Mouse (Mus musculus): ENCODE measurements around the gene Prss23. TPM values are rescaled to one million over a fixed set of nuclear protein-coding genes. Genes with fewer than 3 reads are reported as not detected.

Gene Prss23
- 75.5 and 75.7 TPM in 2 replicates for polyA plus RNA-seq (2014; fragmentation: Nextera tagmentation; extraction: Ambion mirVana)

DNA sequence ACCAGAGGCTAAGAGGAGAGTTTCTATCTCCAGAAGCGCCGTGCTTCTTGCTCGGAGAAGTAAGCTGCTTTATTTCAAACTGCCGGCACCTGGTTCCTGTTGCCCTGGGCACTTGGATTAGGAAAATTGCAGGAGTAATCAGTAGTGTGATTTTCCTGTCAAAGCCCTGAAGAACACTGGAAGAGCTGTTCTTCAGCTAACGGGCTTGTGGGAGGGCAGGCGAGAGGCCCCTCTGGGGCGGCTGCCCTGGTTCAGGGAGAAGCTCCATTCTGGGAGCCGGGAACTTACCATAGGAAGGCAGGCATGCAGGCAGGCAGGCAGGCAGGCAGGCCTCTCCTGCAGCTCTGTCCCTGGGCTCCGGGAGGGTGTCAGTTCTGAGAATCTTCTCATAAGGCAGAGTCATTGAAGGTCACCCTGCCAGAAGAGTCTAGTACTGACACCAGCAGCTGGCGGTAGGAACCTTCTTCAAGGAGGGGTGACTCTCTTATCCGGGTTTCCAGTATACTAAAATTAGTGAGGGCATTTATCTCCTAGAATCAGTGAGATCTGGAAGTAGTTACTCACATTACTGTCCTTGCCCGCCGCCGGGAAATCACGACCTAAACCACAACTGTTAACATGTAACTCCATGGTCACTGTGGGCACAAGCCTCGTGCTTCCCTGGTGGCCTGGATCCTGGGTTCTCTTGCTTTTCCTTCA is at the start of gene Prss23:
Prss23 (minus strand) TSS at position 457 of the 699 bp plus-strand sequence.
- Histone ChIP-seq H3K36me3 (ENCODE audit: control insufficient read depth, insufficient read depth, low read length) (no peaks in the 10 kb centered on the region), H3K4me1 (ENCODE audit: control insufficient read depth, insufficient read depth, low read length) (peaks cover 7% of the 10 kb centered on the region), H3K9ac (replicated peaks; ENCODE audit: low read depth, low read length) (no peak within 1 kb of the TSS), H3K4me2 (replicated peaks; ENCODE audit: low read depth, low read length) (no peak within 1 kb of the TSS), H3K27ac (ENCODE audit: low read length) (no peak within 1 kb of the TSS), H3K27me3 (ENCODE audit: control insufficient read depth, insufficient read depth, low read length) (no peaks in the 10 kb centered on the region), H3K9me3 (ENCODE audit: control insufficient read depth, low read depth, low read length) (no peaks in the 10 kb centered on the region), H3K4me3 (ENCODE audit: low read depth, low read length) (no peak within 1 kb of the TSS)
- WGBS = 56% methylated on average over 16 of the region's 16 CpGs
- no peak for ATAC-seq (ENCODE audit: insufficient number of reproducible peaks, insufficient read depth, low FRiP score, low read depth)

DNA sequence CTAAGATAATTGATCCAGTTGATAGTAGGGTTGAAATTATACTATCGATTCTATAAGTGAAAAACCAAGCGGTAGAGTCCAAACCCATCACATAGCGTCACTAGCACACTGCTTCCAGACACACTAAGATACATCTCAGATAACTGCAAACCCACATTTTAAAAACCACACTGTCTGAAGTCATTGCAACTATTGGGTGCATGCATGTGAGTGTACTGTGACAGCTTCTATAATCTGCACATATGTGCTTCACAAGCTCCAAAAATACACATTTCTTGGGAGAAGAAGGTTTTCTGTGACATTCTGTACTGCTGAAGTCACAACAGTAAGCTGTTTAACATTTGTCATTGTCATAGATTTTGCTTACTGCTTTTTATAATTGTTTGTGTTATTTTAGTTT is 49.1 kb upstream of the Prss23 start:
- H3K36me3 ChIP-seq (ENCODE audit: control insufficient read depth, insufficient read depth, low read length) = no peaks in the 10 kb centered on the region

DNA sequence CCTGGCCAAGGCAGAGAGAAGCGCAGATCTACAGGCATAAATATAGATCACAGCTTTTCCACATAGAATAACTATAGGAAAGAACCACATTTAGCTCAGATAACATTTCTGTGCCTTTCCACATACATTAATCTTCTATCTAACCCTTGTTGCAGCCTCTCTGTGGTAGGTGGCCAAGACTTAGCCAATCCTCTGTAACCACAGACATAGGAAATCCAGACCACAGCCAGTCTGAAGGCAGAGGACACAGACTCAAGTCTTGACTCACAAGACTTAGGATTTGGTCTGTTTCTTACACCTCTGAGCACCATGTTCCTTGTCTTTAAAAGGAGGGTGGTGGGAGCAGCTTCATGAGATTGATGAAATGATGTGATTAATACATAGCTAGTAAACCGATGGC is 37.6 kb upstream of the Prss23 start:
- Histone ChIP-seq H3K4me3 (ENCODE audit: low read depth, low read length) (no peak overlapping the region), H3K36me3 (ENCODE audit: control insufficient read depth, insufficient read depth, low read length) (no peaks in the 10 kb centered on the region), H3K9me3 (ENCODE audit: control insufficient read depth, low read depth, low read length) (no peaks in the 10 kb centered on the region), H3K4me1 (ENCODE audit: control insufficient read depth, insufficient read depth, low read length) (peaks cover 4% of the 10 kb centered on the region; the same call in 1 of the 2 replicates), H3K9ac (replicated peaks; ENCODE audit: low read depth, low read length) (no peak overlapping the region), H3K27ac (ENCODE audit: low read length) (no peak overlapping the region), H3K4me2 (replicated peaks; ENCODE audit: low read depth, low read length) (no peak overlapping the region), H3K27me3 (ENCODE audit: control insufficient read depth, insufficient read depth, low read length) (no peaks in the 10 kb centered on the region)
- no peak for ATAC-seq (ENCODE audit: insufficient number of reproducible peaks, insufficient read depth, low FRiP score, low read depth)
- WGBS = 93% methylated on average over 2 of the region's 2 CpGs

More for the DNA sequence above, 49.1 kb upstream of the Prss23 start:
- Histone ChIP-seq H3K4me3 (ENCODE audit: low read depth, low read length) (no peak overlapping the region), H3K9me3 (ENCODE audit: control insufficient read depth, low read depth, low read length) (no peaks in the 10 kb centered on the region), H3K9ac (replicated peaks; ENCODE audit: low read depth, low read length) (no peak overlapping the region), H3K4me1 (ENCODE audit: control insufficient read depth, insufficient read depth, low read length) (no peaks in the 10 kb centered on the region), H3K27ac (ENCODE audit: low read length) (no peak overlapping the region), H3K27me3 (ENCODE audit: control insufficient read depth, insufficient read depth, low read length) (no peaks in the 10 kb centered on the region), H3K4me2 (replicated peaks; ENCODE audit: low read depth, low read length) (no peak overlapping the region)
- 91% methylated on average over 3 of the region's 3 CpGs for WGBS
- ATAC-seq (ENCODE audit: insufficient number of reproducible peaks, insufficient read depth, low FRiP score, low read depth) = no peak

DNA sequence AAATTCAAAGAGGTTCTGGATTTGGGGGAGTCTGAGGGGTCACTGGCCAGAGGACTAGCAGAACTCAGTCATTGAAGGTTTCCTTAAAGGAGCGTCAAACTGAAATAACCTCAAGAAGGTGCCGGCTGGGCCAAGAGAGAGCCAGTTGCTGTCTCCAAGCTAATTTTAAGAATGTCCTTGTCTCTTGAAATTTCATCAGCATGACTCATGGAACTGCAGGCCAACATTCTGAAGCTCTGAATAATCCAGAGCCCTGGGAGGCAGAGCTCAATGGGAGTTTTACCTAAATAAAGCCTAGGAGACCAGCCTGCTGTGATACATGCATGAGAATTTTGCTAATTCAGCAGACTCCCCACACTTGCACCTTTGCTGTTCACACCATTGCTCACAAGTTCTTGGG is 36.5 kb upstream of the Prss23 start:
- 90% methylated on average over 2 of the region's 2 CpGs for WGBS
- ATAC-seq (ENCODE audit: insufficient number of reproducible peaks, insufficient read depth, low FRiP score, low read depth) = no peak
- Histone ChIP-seq H3K27me3 (ENCODE audit: control insufficient read depth, insufficient read depth, low read length) (no peaks in the 10 kb centered on the region), H3K9ac (replicated peaks; ENCODE audit: low read depth, low read length) (no peak overlapping the region), H3K27ac (ENCODE audit: low read length) (no peak overlapping the region), H3K4me1 (ENCODE audit: control insufficient read depth, insufficient read depth, low read length) (peaks cover 9% of the 10 kb centered on the region), H3K9me3 (ENCODE audit: control insufficient read depth, low read depth, low read length) (no peaks in the 10 kb centered on the region), H3K4me2 (replicated peaks; ENCODE audit: low read depth, low read length) (no peak overlapping the region), H3K36me3 (ENCODE audit: control insufficient read depth, insufficient read depth, low read length) (no peaks in the 10 kb centered on the region), H3K4me3 (ENCODE audit: low read depth, low read length) (no peak overlapping the region)

DNA sequence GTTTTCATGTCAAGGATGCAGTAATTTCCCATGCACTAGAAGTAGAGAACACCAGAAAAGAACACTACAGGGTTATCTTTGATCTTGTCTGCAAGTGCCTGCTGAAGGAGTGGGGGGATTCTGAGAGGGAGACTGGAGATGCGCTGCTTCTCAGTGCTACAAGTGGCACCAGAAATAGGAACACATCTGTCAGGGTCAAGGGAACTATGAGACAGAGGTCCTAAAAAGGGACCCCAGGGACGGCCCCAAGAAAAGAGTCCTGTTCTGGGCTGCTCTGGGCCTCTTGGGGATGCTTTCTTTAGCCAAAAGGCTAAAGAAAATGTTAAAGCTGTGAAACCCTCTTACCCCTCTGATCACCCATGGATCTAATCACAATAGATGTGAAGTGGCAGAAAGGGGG is 35.2 kb upstream of the Prss23 start:
- Histone ChIP-seq H3K36me3 (ENCODE audit: control insufficient read depth, insufficient read depth, low read length) (no peaks in the 10 kb centered on the region), H3K4me1 (ENCODE audit: control insufficient read depth, insufficient read depth, low read length) (peaks cover 9% of the 10 kb centered on the region), H3K27me3 (ENCODE audit: control insufficient read depth, insufficient read depth, low read length) (no peaks in the 10 kb centered on the region), H3K4me3 (ENCODE audit: low read depth, low read length) (no peak overlapping the region), H3K27ac (ENCODE audit: low read length) (peak overlapping the region; percentile 33; the same call in 1 of the 2 replicates), H3K4me2 (replicated peaks; ENCODE audit: low read depth, low read length) (no peak overlapping the region), H3K9ac (replicated peaks; ENCODE audit: low read depth, low read length) (no peak overlapping the region), H3K9me3 (ENCODE audit: control insufficient read depth, low read depth, low read length) (no peaks in the 10 kb centered on the region)
- 80% methylated on average over 2 of the region's 2 CpGs for WGBS
- ATAC-seq (ENCODE audit: insufficient number of reproducible peaks, insufficient read depth, low FRiP score, low read depth) = no peak

DNA sequence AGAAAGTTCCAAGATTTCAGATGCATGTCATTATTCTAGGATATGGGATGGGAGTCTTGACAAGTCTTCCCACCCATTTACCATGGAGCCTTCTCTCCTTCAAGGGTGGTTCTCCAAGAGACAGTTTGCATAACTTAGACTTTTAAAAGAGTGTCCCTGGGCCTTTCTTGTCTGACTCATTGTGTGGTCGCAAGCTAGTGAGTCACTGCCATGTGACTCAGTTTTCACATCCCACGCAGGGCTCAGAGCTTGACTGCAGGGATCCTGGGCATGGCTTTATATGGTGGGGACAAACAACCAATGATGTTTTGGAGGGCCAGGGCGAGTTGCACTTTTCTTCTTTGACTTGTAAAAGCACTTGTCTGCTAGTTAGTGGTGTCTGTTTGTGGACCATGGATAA is 34.0 kb upstream of the Prss23 start:
- no peak overlapping the region for H3K4me3 ChIP-seq (ENCODE audit: low read depth, low read length)
- H3K27ac ChIP-seq (ENCODE audit: low read length) = no peak overlapping the region
- no peak for ATAC-seq (ENCODE audit: insufficient number of reproducible peaks, insufficient read depth, low FRiP score, low read depth)
- no peaks in the 10 kb centered on the region for H3K9me3 ChIP-seq (ENCODE audit: control insufficient read depth, low read depth, low read length)
- no peak overlapping the region for H3K4me2 ChIP-seq (replicated peaks; ENCODE audit: low read depth, low read length)
- H3K36me3 ChIP-seq (ENCODE audit: control insufficient read depth, insufficient read depth, low read length) = no peaks in the 10 kb centered on the region
- peaks cover 9% of the 10 kb centered on the region for H3K4me1 ChIP-seq (ENCODE audit: control insufficient read depth, insufficient read depth, low read length)
- H3K9ac ChIP-seq (replicated peaks; ENCODE audit: low read depth, low read length) = no peak overlapping the region
- no peaks in the 10 kb centered on the region for H3K27me3 ChIP-seq (ENCODE audit: control insufficient read depth, insufficient read depth, low read length)
- WGBS = 79% methylated on average over 3 of the region's 3 CpGs

DNA sequence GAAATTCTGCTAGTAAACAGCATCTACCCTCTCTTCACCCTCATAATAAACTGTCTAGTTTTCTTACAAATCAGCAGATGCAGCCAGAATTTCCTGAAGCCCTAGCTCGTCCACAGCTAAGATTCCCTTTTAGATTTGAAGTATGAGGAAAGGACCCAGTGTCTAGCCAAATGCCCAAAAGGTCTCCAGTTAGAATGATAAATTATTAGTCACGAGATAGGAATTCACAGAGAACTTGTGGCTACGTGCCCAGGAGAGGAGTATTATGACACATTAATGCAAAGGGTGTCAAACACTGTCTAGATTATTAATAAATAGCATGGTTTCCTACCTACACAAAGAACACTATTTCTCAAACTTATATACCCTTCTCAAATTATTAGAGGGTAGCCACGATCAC is 32.6 kb upstream of the Prss23 start:
- H3K36me3 ChIP-seq (ENCODE audit: control insufficient read depth, insufficient read depth, low read length) = no peaks in the 10 kb centered on the region
- no peaks in the 10 kb centered on the region for H3K9me3 ChIP-seq (ENCODE audit: control insufficient read depth, low read depth, low read length)
- H3K27ac ChIP-seq (ENCODE audit: low read length) = no peak overlapping the region
- no peaks in the 10 kb centered on the region for H3K27me3 ChIP-seq (ENCODE audit: control insufficient read depth, insufficient read depth, low read length)
- no peak overlapping the region for H3K4me2 ChIP-seq (replicated peaks; ENCODE audit: low read depth, low read length)
- H3K9ac ChIP-seq (replicated peaks; ENCODE audit: low read depth, low read length) = no peak overlapping the region
- H3K4me1 ChIP-seq (ENCODE audit: control insufficient read depth, insufficient read depth, low read length) = peaks cover 9% of the 10 kb centered on the region
- no peak overlapping the region for H3K4me3 ChIP-seq (ENCODE audit: low read depth, low read length)
- ATAC-seq (ENCODE audit: insufficient number of reproducible peaks, insufficient read depth, low FRiP score, low read depth) = no peak
- WGBS = 24% methylated on average over 4 of the region's 4 CpGs

DNA sequence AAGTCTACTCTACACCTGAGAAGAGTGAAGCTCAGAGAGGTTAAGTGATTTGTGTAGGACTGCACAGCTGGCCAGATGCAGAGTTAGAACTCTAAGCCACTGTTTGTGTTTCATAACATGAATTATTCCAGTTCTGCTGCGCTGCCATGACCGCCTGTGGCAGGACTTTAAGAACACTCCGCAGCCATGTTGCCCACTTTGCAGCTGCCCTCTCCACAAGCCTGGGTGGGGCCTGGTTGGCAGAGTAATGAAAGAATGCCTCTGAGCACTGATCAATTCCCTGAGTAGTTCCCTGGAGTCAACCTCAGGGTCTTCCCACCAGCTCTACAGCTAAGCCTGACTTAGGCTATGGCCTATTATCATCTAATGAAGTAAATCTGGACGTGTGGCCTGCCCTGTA is 32.1 kb upstream of the Prss23 start:
- H3K27me3 ChIP-seq (ENCODE audit: control insufficient read depth, insufficient read depth, low read length) = no peaks in the 10 kb centered on the region
- ATAC-seq (ENCODE audit: insufficient number of reproducible peaks, insufficient read depth, low FRiP score, low read depth) = no peak; the same call in 1 of the 2 replicates
- WGBS = 75% methylated on average over 4 of the region's 4 CpGs

More for the DNA sequence above, 32.1 kb upstream of the Prss23 start:
- H3K4me3 ChIP-seq (ENCODE audit: low read depth, low read length) = no peak overlapping the region
- H3K9me3 ChIP-seq (ENCODE audit: control insufficient read depth, low read depth, low read length) = no peaks in the 10 kb centered on the region
- H3K4me1 ChIP-seq (ENCODE audit: control insufficient read depth, insufficient read depth, low read length) = peaks cover 9% of the 10 kb centered on the region
- H3K4me2 ChIP-seq (replicated peaks; ENCODE audit: low read depth, low read length) = no peak overlapping the region
- no peak overlapping the region for H3K27ac ChIP-seq (ENCODE audit: low read length)
- no peaks in the 10 kb centered on the region for H3K36me3 ChIP-seq (ENCODE audit: control insufficient read depth, insufficient read depth, low read length)
- no peak overlapping the region for H3K9ac ChIP-seq (replicated peaks; ENCODE audit: low read depth, low read length)
